Mouse (Mus musculus) C2C12 (cell line): ENCODE results near the gene Gm12569. TPM values are rescaled to one million over a fixed set of nuclear protein-coding genes. Genes with fewer than 3 reads are reported as not detected.

Experiments used
- H3K27me3 ChIP-seq: one replicate; pipeline ENCODE4 v1.6.1; 2011; ENCODE audit not compliant: control insufficient read depth, insufficient read depth, insufficient read length
- H3K36me3 ChIP-seq: one replicate; pipeline ENCODE4 v1.6.1; 2011; ENCODE audit not compliant: control insufficient read depth, insufficient read depth
- H3K4me3 ChIP-seq: one replicate; pipeline ENCODE4 v1.5.1; 2011; ENCODE audit warnings: mild to moderate bottlenecking, control low read depth; ENCODE audit not compliant: poor library complexity, insufficient read depth, severe bottlenecking
- H3K79me2 ChIP-seq: one replicate; pipeline ENCODE4 v1.6.1; 2011; ENCODE audit not compliant: control insufficient read depth, insufficient read depth
- H3K79me3 ChIP-seq: one replicate; pipeline ENCODE4 v1.6.1; 2011; ENCODE audit warnings: low read depth, control low read depth
- H3ac ChIP-seq: one replicate; pipeline ENCODE3; 2011; ENCODE audit warnings: low read depth; ENCODE audit not compliant: control insufficient read depth, insufficient read length
- CEBPB ChIP-seq: IDR thresholded peaks from one replicate; pipeline ENCODE4 v1.6.1; 2011; ENCODE audit warnings: low read depth, mild to moderate bottlenecking, control low read depth, moderate library complexity
- CTCF ChIP-seq: IDR thresholded peaks from one replicate; pipeline ENCODE4 v1.5.1; 2011; ENCODE audit not compliant: control insufficient read depth, insufficient read depth, insufficient read length
- FOSL1 ChIP-seq: IDR thresholded peaks from one replicate; pipeline ENCODE4 v1.8.0; 2011; ENCODE audit warnings: mild to moderate bottlenecking, low read length; ENCODE audit not compliant: poor library complexity, insufficient read depth, severe bottlenecking
- MAX ChIP-seq: IDR thresholded peaks from one replicate; pipeline ENCODE4 v1.6.1; 2011; ENCODE audit warnings: mild to moderate bottlenecking, control low read depth
- MYOD1 ChIP-seq: IDR thresholded peaks from one replicate; pipeline ENCODE4 v1.6.1; 2011; ENCODE audit warnings: low read depth; ENCODE audit not compliant: control insufficient read depth, insufficient read length
- MYOG ChIP-seq: IDR thresholded peaks from one replicate; pipeline ENCODE4 v1.6.1; 2011; ENCODE audit not compliant: control insufficient read depth, insufficient read length; ENCODE audit errors: extremely low read depth
- USF1 ChIP-seq: IDR thresholded peaks from one replicate; pipeline ENCODE4 v1.6.1; 2011; ENCODE audit warnings: low read depth, mild to moderate bottlenecking, control low read depth, moderate library complexity
- long read RNA-seq, 2 experiments: library from polyadenylated mRNA; unstranded; transcript quantifications; one replicate each; pipeline ENCODE4 v2.0.0; 2019 to 2020
- polyA plus RNA-seq: library from polyadenylated mRNA; unstranded; fragments of >200 nt; fragmentation: generic; extraction: Trizol; gene quantifications from one replicate; pipeline ENCODE4 v1.2.1, GENCODE M21; 2012; ENCODE audit warnings: missing spikeins

Gene Gm12569
- polyA plus RNA-seq: 0.09 TPM
- long read RNA-seq, experiment 1: 0 reads
- long read RNA-seq, experiment 2: 0 reads

- Histone ChIP-seq H3ac (no peak within 1 kb of the TSS), H3K4me3 (no peak within 1 kb of the TSS), H3K79me2 (no peaks in the 10 kb centered on the region), H3K36me3 (no peaks in the 10 kb centered on the region), H3K79me3 (no peaks in the 10 kb centered on the region), H3K27me3 (peaks cover 26% of the 10 kb centered on the region)
- TF ChIP-seq USF1 (no peak), CEBPB (no peak), MYOD1 (no peak), CTCF (no peak)
These were observed at the start of gene Gm12569 for GRCm38 (mm10) chr11:51220308-51220707. TSS of gene Gm12569 (plus strand) at chr11:51220473.

GRCm38 (mm10) chr11:51202726-51203125, 17.5 kb upstream of the Gm12569 start:
- no peaks in the 10 kb centered on the region for H3K27me3 ChIP-seq
- no peaks in the 10 kb centered on the region for H3K79me3 ChIP-seq
- no peaks in the 10 kb centered on the region for H3K79me2 ChIP-seq
- no peaks in the 10 kb centered on the region for H3K36me3 ChIP-seq
- no peak overlapping the region for H3ac ChIP-seq
- no peak for TF ChIP-seq CTCF
- peak; percentile 51 for TF ChIP-seq MYOD1
- H3K4me3 ChIP-seq: no peak overlapping the region

- H3K4me3 ChIP-seq: no peak overlapping the region
These were observed 12.5 kb upstream of the Gm12569 start for GRCm38 (mm10) chr11:51207758-51208157.

DNA sequence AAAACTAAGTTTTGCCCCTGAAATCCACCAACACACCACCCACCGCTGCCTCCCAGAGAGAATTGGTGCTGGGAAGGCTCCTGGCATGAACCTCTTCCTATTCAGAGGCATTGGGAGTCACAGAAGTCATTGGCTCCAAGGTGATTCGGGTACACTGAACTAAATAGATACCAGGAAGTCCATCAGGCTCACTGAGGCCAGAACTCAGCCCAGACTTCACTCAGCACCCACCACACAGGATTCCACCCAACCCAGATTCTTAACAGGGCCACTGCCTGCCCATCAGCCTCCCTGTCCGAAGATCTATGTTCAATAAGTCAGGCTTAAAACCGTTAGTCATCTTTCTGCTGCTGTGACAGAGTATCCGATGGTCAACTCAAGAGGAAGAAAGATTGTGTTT, 8.8 kb upstream of the Gm12569 start:
- no peaks in the 10 kb centered on the region for H3K36me3 ChIP-seq
- H3ac ChIP-seq: no peak overlapping the region
- no peak overlapping the region for H3K4me3 ChIP-seq
- no peaks in the 10 kb centered on the region for H3K79me3 ChIP-seq
- H3K27me3 ChIP-seq: peaks cover 6% of the 10 kb centered on the region
- H3K79me2 ChIP-seq: no peaks in the 10 kb centered on the region
- no peak for TF ChIP-seq CEBPB

More at GRCm38 (mm10) chr11:51207758-51208157, 12.5 kb upstream of the Gm12569 start:
- Histone ChIP-seq H3K79me3 (no peaks in the 10 kb centered on the region), H3K27me3 (no peaks in the 10 kb centered on the region), H3K36me3 (no peaks in the 10 kb centered on the region), H3ac (no peak overlapping the region), H3K79me2 (no peaks in the 10 kb centered on the region)
- TF ChIP-seq CTCF (no peak), MYOD1 (no peak), CEBPB (no peak), MAX (peak; percentile 49), FOSL1 (no peak), MYOG (no peak), USF1 (peak; percentile 66)

GRCm38 (mm10) chr11:51214021-51214420, 6.3 kb upstream of the Gm12569 start:
- Histone ChIP-seq H3K27me3 (peaks cover 10% of the 10 kb centered on the region), H3ac (no peak overlapping the region), H3K79me2 (no peaks in the 10 kb centered on the region), H3K79me3 (no peaks in the 10 kb centered on the region), H3K4me3 (no peak overlapping the region), H3K36me3 (no peaks in the 10 kb centered on the region)
- no peak for TF ChIP-seq MAX
- TF ChIP-seq USF1: no peak
- no peak for TF ChIP-seq MYOG
- TF ChIP-seq CEBPB: no peak
- no peak for TF ChIP-seq CTCF
- TF ChIP-seq FOSL1: no peak
- TF ChIP-seq MYOD1: no peak

- no peak overlapping the region for H3K4me3 ChIP-seq
- TF ChIP-seq USF1: no peak
- no peak for TF ChIP-seq CTCF
- no peak for TF ChIP-seq MYOG
- no peak for TF ChIP-seq CEBPB
- TF ChIP-seq MAX: no peak
- TF ChIP-seq MYOD1: no peak
- no peak for TF ChIP-seq FOSL1
- H3ac ChIP-seq: no peak overlapping the region
- no peaks in the 10 kb centered on the region for H3K36me3 ChIP-seq
- no peaks in the 10 kb centered on the region for H3K79me2 ChIP-seq
- H3K79me3 ChIP-seq: no peaks in the 10 kb centered on the region
- H3K27me3 ChIP-seq: peaks cover 26% of the 10 kb centered on the region
These were observed 785 bp upstream of the Gm12569 start for GRCm38 (mm10) chr11:51219396-51219980.
